Comparison of ENCODE assay signal across 8 mouse cellular contexts in the genomic region with DNA sequence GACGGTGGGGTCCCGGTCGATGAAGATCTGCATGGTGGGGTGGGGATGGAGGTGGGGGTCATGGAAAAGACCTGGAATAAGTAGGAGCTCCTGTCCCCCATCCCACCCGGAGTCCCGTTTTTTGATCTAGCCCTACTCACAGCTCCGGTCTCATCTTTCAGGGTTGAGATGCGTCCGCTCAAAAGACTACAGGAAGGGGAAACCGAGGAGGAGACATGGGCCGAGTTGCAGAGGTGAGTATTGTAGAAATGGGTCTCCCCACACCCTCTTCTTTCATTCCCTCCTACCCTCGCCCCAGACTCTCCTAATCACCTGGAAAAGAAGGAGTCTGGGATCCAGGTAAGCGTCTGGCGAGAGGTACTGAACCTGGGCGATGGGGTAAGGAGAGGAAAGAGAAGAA. TPM values are rescaled to one million over a fixed set of nuclear protein-coding genes. Genes with fewer than 3 reads are reported as not detected.
DNase-seq lines count a peak whose midpoint lies in the region; ATAC-seq and TF ChIP-seq lines count a peak whose summit lies in the region.

No protein-coding gene starts in this region.

- H3K27me3 ChIP-seq in heart, embryonic 13.5 days (replicated peaks) = no peaks in the 10 kb centered on the region
- no peaks in the 10 kb centered on the region for H3K27me3 ChIP-seq in G1E (ENCODE audit: insufficient read depth, low read length)
- no peaks in the 10 kb centered on the region for H3K27me3 ChIP-seq in heart, postnatal 0 days (ENCODE audit: control insufficient read depth, insufficient read depth, low read length)

- no peaks in the 10 kb centered on the region for H3K9me3 ChIP-seq in heart, embryonic 13.5 days
- no peaks in the 10 kb centered on the region for H3K9me3 ChIP-seq in G1E (replicated peaks)
- H3K9me3 ChIP-seq in heart, postnatal 0 days (replicated peaks; ENCODE audit: control insufficient read depth, low read length) = no peaks in the 10 kb centered on the region

- H3K4me3 ChIP-seq in heart, embryonic 13.5 days = peak overlapping the region; percentile 78
- H3K4me3 ChIP-seq in G1E (ENCODE audit: low read depth, low read length) = peak overlapping the region; percentile 81
- peak overlapping the region; percentile 72 for H3K4me3 ChIP-seq in heart, postnatal 0 days (ENCODE audit: low read depth, low read length)

- TF ChIP-seq CTCF in G1E (IDR thresholded peaks at IDR 0.05; ENCODE audit: low read depth, low read length) = no peak
- no peak for TF ChIP-seq CTCF in heart, postnatal 0 days (IDR thresholded peaks at IDR 0.05; ENCODE audit: low read depth)

- H3K9ac ChIP-seq in heart, embryonic 13.5 days = peak overlapping the region; percentile 85
- peak overlapping the region; percentile 44 for H3K9ac ChIP-seq in heart, postnatal 0 days (replicated peaks; ENCODE audit: low read depth, low read length)

- intact Hi-C loops in heart, postnatal 10 days (cut with DNase I) = no loop called here

- WGBS in heart, embryonic 13.5 days = 8% methylated on average over 14 of the region's 14 CpGs
- 9% methylated on average over 14 of the region's 14 CpGs for WGBS in heart, postnatal 0 days

- no peak for TF ChIP-seq EP300 in heart, postnatal 0 days (IDR thresholded peaks at IDR 0.05; ENCODE audit: low read depth)

- H3K4me1 ChIP-seq in heart, embryonic 13.5 days = peaks cover 31% of the 10 kb centered on the region
- H3K4me1 ChIP-seq in G1E (ENCODE audit: insufficient read depth, low read depth, low read length) = peaks cover 64% of the 10 kb centered on the region
- peaks cover 22% of the 10 kb centered on the region for H3K4me1 ChIP-seq in heart, postnatal 0 days (ENCODE audit: control insufficient read depth, insufficient read depth)

- DNase-seq in heart, postnatal 10 days = no peak
- no peak for DNase-seq in G1E (ENCODE audit: low spot score)
- no peak for DNase-seq in heart, postnatal 0 days (ENCODE audit: low spot score)
- DNase-seq in frontal cortex, postnatal 36 days (ENCODE audit: low spot score in 2 of 2) = no peak
- no peak for DNase-seq in adrenal gland, postnatal 14 days

- H3K36me3 ChIP-seq in heart, embryonic 13.5 days = peaks cover 29% of the 10 kb centered on the region
- H3K36me3 ChIP-seq in G1E (replicated peaks) = peaks cover 36% of the 10 kb centered on the region
- peaks cover 13% of the 10 kb centered on the region; the same call in 1 of the 2 replicates for H3K36me3 ChIP-seq in heart, postnatal 0 days (replicated peaks; ENCODE audit: control insufficient read depth, insufficient read depth, low read length)

- no peak for ATAC-seq in heart, embryonic 13.5 days (ENCODE audit: extremely low read depth, insufficient number of reproducible peaks, low FRiP score, low TSS enrichment)
- ATAC-seq in G1E (ENCODE audit: extremely low read depth, insufficient number of reproducible peaks, low FRiP score, poor library complexity, severe bottlenecking) = no peak
- no peak for ATAC-seq in heart, postnatal 0 days (ENCODE audit: insufficient read depth, low read depth)
- 0 out of 2 replicates have a peak, but pooled peaks have one; percentile 4 for ATAC-seq in megakaryocyte-erythroid progenitor cell, adult 5-6 weeks (replicated peaks; ENCODE audit: low FRiP score, low TSS enrichment, poor library complexity, severe bottlenecking)
- no peak for ATAC-seq in inflammation-experienced regulatory T-cells, adult 6 months

- H3K27ac ChIP-seq in heart, embryonic 13.5 days (replicated peaks) = peak overlapping the region; percentile 86; the same call in 1 of the 2 replicates
- H3K27ac ChIP-seq in heart, postnatal 0 days (ENCODE audit: low read depth) = no peak overlapping the region

- H3K4me2 ChIP-seq in heart, embryonic 13.5 days = peak overlapping the region; percentile 90
- peak overlapping the region; percentile 69 for H3K4me2 ChIP-seq in heart, postnatal 0 days (ENCODE audit: low read depth, low read length)

RNA-seq across cellular contexts. Expression of a gene that starts 0.6 kb away (rescaled TPM):
- polyA plus RNA-seq in heart, embryonic 13.5 days (2015; fragmentation: Nextera tagmentation; extraction: Ambion mirVana) = 28.8 and 32.2 TPM in 2 replicates
- total RNA-seq in heart, postnatal 10 days (2021) = 10 to 100 TPM; 13.8 to 17.5 TPM
- total RNA-seq in G1E (2014; fragmentation: Nextera tagmentation) (89.8 and 111 TPM in 2 replicates), G1E (2017) (27.4 and 29.5 TPM in 2 replicates)
- polyA plus RNA-seq in G1E (2012) = 218 and 220 TPM in 2 replicates
- 16.7 and 21.0 TPM in 2 replicates for total RNA-seq in heart, postnatal 0 days (2014; rRNA removed; ENCODE audit: low replicate concordance)
- 14.2 and 18.3 TPM in 2 replicates for polyA plus RNA-seq in heart, postnatal 0 days (2015; fragmentation: Nextera tagmentation; extraction: Ambion mirVana)
- total RNA-seq in megakaryocyte-erythroid progenitor cell, adult 5-6 weeks (2014; fragmentation: Nextera tagmentation) = 39.2 and 72.7 TPM in 2 replicates
- 20.6 and 35.1 TPM in 2 replicates for total RNA-seq in megakaryocyte-erythroid progenitor cell, adult 5-6 weeks (2017)
- 16.1 and 26.1 TPM in 2 replicates for total RNA-seq in adrenal gland, postnatal 14 days (2021)
- polyA plus RNA-seq in inflammation-experienced regulatory T-cells, adult 6 months (2017; shearing (Covaris generic)) = 10 to 100 TPM; 46.9 to 59.2 (median 50.1) TPM

RNA-seq across cellular contexts. Expression of a gene that starts 2.0 kb away (rescaled TPM):
- 0.83 and 0.90 TPM in 2 replicates for polyA plus RNA-seq in heart, embryonic 13.5 days (2015; fragmentation: Nextera tagmentation; extraction: Ambion mirVana)
- total RNA-seq in heart, postnatal 10 days (2021) = under 1 TPM in 1 of 2 experiments, not detected in 1; 0.99 TPM
- total RNA-seq in G1E (2014; fragmentation: Nextera tagmentation) = not detected in 2 replicates
- 1.3 TPM in 1 of 2 replicates, not detected in the other for total RNA-seq in G1E (2017)
- 1.2 and 1.4 TPM in 2 replicates for polyA plus RNA-seq in G1E (2012)
- total RNA-seq in heart, postnatal 0 days (2014; rRNA removed; ENCODE audit: low replicate concordance) = 2.0 TPM in 1 of 2 replicates, not detected in the other
- 0.46 TPM in 1 of 2 replicates, not detected in the other for polyA plus RNA-seq in heart, postnatal 0 days (2015; fragmentation: Nextera tagmentation; extraction: Ambion mirVana)
- total RNA-seq in megakaryocyte-erythroid progenitor cell, adult 5-6 weeks (2014; fragmentation: Nextera tagmentation) = not detected in 2 replicates
- total RNA-seq in megakaryocyte-erythroid progenitor cell, adult 5-6 weeks (2017) = not detected in 2 replicates
- total RNA-seq in adrenal gland, postnatal 14 days (2021) = 1.8 TPM in 2 replicates
- 1 to 10 TPM in 1 of 3 experiments, not detected in 2; 4.0 TPM for polyA plus RNA-seq in inflammation-experienced regulatory T-cells, adult 6 months (2017; shearing (Covaris generic))

RNA-seq across cellular contexts. Expression of a gene that starts 17.8 kb away (rescaled TPM):
- polyA plus RNA-seq in heart, embryonic 13.5 days (2015; fragmentation: Nextera tagmentation; extraction: Ambion mirVana) = 51.3 and 53.3 TPM in 2 replicates
- 100 to 1,000 TPM; 387 to 393 TPM for total RNA-seq in heart, postnatal 10 days (2021)
- total RNA-seq in G1E (2014; fragmentation: Nextera tagmentation) (0.39 and 9.1 TPM in 2 replicates), G1E (2017) (0.06 and 0.16 TPM in 2 replicates)
- polyA plus RNA-seq in G1E (2012) = 1.0 and 1.5 TPM in 2 replicates
- 150 TPM in 2 replicates for total RNA-seq in heart, postnatal 0 days (2014; rRNA removed; ENCODE audit: low replicate concordance)
- 56.9 and 61.7 TPM in 2 replicates for polyA plus RNA-seq in heart, postnatal 0 days (2015; fragmentation: Nextera tagmentation; extraction: Ambion mirVana)
- 0.39 TPM in 1 of 2 replicates, not detected in the other for total RNA-seq in megakaryocyte-erythroid progenitor cell, adult 5-6 weeks (2014; fragmentation: Nextera tagmentation)
- total RNA-seq in megakaryocyte-erythroid progenitor cell, adult 5-6 weeks (2017) = 0.05 and 1.4 TPM in 2 replicates
- 122 and 126 TPM in 2 replicates for total RNA-seq in adrenal gland, postnatal 14 days (2021)
- polyA plus RNA-seq in inflammation-experienced regulatory T-cells, adult 6 months (2017; shearing (Covaris generic)) = 1 to 10 TPM in 1 of 3 experiments, under 1 TPM in 2; 0.45 to 1.2 (median 0.50) TPM

Comparison
In these comparisons a context has a peak if more than half of its experiments do, and no peak if none do; other contexts are left out.
1. RNA of a gene that starts 17.8 kb away (total RNA-seq): 387 to 393 TPM in heart, postnatal 10 days, 150 TPM in heart, postnatal 0 days and 122 to 126 TPM in adrenal gland, postnatal 14 days; 0.06 to 9.1 TPM in G1E and 0.05 to 1.4 TPM in megakaryocyte-erythroid progenitor cell, adult 5-6 weeks; every median in the first group is over 10 times any median in the second.
2. Peak in every context shown above with its lines, with median percentiles within 50 percentile points of each other: H3K4me3 ChIP-seq.